Mouse (Mus musculus) myocyte (in vitro differentiated cells): ENCODE data around the gene Supt4a. TPM values are rescaled to one million over a fixed set of nuclear protein-coding genes. Genes with fewer than 3 reads are reported as not detected.

Experiments used
- H3K27me3 ChIP-seq: one replicate; pipeline ENCODE4 v1.6.1; 2011; ENCODE audit not compliant: control insufficient read depth, insufficient read depth, insufficient read length
- H3K36me3 ChIP-seq: one replicate; pipeline ENCODE4 v1.6.1; 2011; ENCODE audit not compliant: control insufficient read depth, insufficient read depth
- H3K4me2 ChIP-seq: one replicate; pipeline ENCODE4 v1.6.1; 2011; ENCODE audit warnings: low read depth, control low read depth
- H3K4me3 ChIP-seq: one replicate; pipeline ENCODE4 v1.5.1; 2011; ENCODE audit warnings: mild to moderate bottlenecking, control low read depth, moderate library complexity
- H3K79me2 ChIP-seq: one replicate; pipeline ENCODE4 v1.6.1; 2011; ENCODE audit not compliant: control insufficient read depth, insufficient read depth
- H3ac ChIP-seq: one replicate; pipeline ENCODE4 v1.6.1; 2011; ENCODE audit not compliant: control insufficient read depth, insufficient read length
- CEBPB ChIP-seq: IDR thresholded peaks from 2 replicates; pipeline ENCODE4 v1.6.1; 2011; ENCODE audit warnings: mild to moderate bottlenecking, moderate library complexity; ENCODE audit not compliant: poor library complexity, insufficient read depth, severe bottlenecking
- E2F4 ChIP-seq: IDR thresholded peaks from one replicate; pipeline ENCODE4 v1.6.1; 2011; ENCODE audit warnings: mild to moderate bottlenecking, control low read depth, moderate library complexity; ENCODE audit not compliant: insufficient read depth
- MAX ChIP-seq: IDR thresholded peaks from one replicate; pipeline ENCODE4 v1.6.1; 2011; ENCODE audit warnings: low read depth, mild to moderate bottlenecking, control low read depth
- MYOD1 ChIP-seq, 3 experiments: IDR thresholded peaks; one replicate each; pipeline ENCODE4 v1.6.1; 2011; ENCODE audit warnings: control low read depth in 2 of 3, low read depth in 2 of 3, mild to moderate bottlenecking in 2 of 3, moderate library complexity in 1 of 3; ENCODE audit not compliant: insufficient read length in 2 of 3, control insufficient read depth in 1 of 3
- MYOG ChIP-seq, 3 experiments: IDR thresholded peaks; one replicate each; pipeline ENCODE4 v1.6.1; 2011; ENCODE audit warnings: control low read depth in 2 of 3, low read depth in 2 of 3, mild to moderate bottlenecking in 2 of 3; ENCODE audit not compliant: insufficient read length in 2 of 3, control insufficient read depth in 1 of 3, insufficient read depth in 1 of 3
- POLR2A ChIP-seq: IDR thresholded peaks from one replicate; pipeline ENCODE4 v1.6.1; 2011; ENCODE audit warnings: low read depth, mild to moderate bottlenecking, control low read depth, moderate library complexity; ENCODE audit not compliant: insufficient read length
- POLR2AphosphoS2 ChIP-seq: IDR thresholded peaks from one replicate; pipeline ENCODE4 v1.6.1; 2011; ENCODE audit warnings: low read depth, control low read depth; ENCODE audit not compliant: insufficient read length
- REST ChIP-seq: IDR thresholded peaks from one replicate; pipeline ENCODE4 v1.6.1; 2011; ENCODE audit warnings: mild to moderate bottlenecking, control low read depth, moderate library complexity; ENCODE audit not compliant: insufficient read depth, insufficient read length
- SRF ChIP-seq: IDR thresholded peaks from one replicate; pipeline ENCODE4 v1.6.1; 2011; ENCODE audit warnings: low read depth; ENCODE audit not compliant: control insufficient read depth, insufficient read length
- TCF12 ChIP-seq: IDR thresholded peaks from one replicate; pipeline ENCODE4 v1.6.1; 2011; ENCODE audit warnings: mild to moderate bottlenecking, control low read depth; ENCODE audit not compliant: poor library complexity, insufficient read depth, severe bottlenecking
- TCF3 ChIP-seq: IDR thresholded peaks from one replicate; pipeline ENCODE4 v1.6.1; 2011; ENCODE audit warnings: low read depth, control low read depth; ENCODE audit not compliant: insufficient read length
- USF1 ChIP-seq: IDR thresholded peaks from one replicate; pipeline ENCODE4 v1.6.1; 2011; ENCODE audit warnings: low read depth, mild to moderate bottlenecking, control low read depth, moderate library complexity
- polyA plus RNA-seq: library from polyadenylated mRNA; unstranded; fragments of >200 nt; fragmentation: generic; extraction: Trizol; gene quantifications from one replicate; pipeline ENCODE4 v1.2.1, GENCODE M21; 2012; ENCODE audit warnings: missing spikeins

Gene Supt4a
- polyA plus RNA-seq, 1 experiment, result 159 TPM

DNA sequence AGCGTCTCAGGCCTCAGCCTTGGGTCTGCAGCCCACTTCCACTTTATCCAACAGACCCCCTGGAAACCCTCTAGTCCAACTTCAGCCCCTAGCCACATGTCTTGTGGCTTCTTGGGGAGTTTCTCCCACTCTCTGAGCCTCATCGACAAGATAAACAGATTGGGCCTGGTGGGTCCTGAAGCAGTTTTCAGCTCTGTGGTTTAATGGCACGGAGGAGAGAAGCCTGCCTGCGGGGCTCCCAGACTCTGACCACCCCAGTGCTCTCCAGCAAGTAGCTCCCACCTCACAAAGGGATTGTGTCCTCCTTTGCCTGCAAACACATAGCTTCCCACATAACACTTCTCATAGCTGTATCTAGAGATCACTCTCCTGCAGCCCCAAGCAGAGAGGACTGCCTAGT lies 9.9 kb upstream of the Supt4a start:
- Histone ChIP-seq H3K27me3 (peaks cover 52% of the 10 kb centered on the region), H3K4me2 (no peak overlapping the region)

DNA sequence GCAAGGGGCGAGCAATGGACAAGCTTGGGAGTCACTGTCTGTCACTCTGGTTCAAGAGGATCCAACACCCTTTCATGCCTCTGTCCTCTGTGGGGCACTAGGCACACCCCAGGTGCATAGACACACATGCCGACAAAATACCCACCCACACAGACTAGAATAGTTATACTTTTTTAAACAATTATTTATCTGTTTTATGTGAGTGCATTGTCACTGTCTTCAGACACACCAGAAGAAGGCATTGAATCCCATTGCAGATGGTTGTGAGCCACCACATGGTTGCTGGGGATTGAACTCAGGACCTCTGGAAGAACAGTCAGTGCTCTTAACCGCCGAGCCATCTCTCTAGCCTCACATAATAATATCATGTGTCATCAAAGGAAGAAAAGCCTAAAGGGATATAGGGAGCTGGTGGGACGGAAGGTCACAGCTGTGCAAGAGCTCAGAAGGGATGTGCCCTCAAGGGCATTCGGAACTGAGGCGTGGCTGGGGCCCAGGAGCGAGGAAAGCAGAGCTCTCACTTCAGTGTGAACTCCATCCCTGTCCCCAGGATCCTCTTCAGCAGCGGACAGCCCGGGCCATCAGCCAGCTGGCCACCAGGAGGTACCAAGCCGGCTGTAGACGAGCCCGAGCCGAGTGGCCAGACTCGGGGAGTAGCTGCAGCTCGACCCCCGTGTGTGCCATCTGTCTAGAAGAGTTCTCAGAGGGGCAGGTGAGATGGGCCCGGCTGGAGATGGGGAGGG lies 8.3 kb upstream of the Supt4a start:
- Histone ChIP-seq H3K4me2 (no peak overlapping the region), H3K27me3 (peaks cover 39% of the 10 kb centered on the region)

More for the DNA sequence above, 9.9 kb upstream of the Supt4a start:
- Histone ChIP-seq H3K79me2 (no peaks in the 10 kb centered on the region), H3ac (no peak overlapping the region), H3K4me3 (no peak overlapping the region), H3K36me3 (no peaks in the 10 kb centered on the region)
- TF ChIP-seq MAX, result no peak
- TF ChIP-seq POLR2AphosphoS2, result no peak
- no peak for TF ChIP-seq POLR2A
- no peak for TF ChIP-seq TCF12
- TF ChIP-seq E2F4, result no peak
- TF ChIP-seq MYOD1 (IDR thresholded peaks at IDR 0.05; ENCODE audit: control insufficient read depth in 1 of 3, insufficient read length in 2 of 3, low read depth in 2 of 3), result no peak
- TF ChIP-seq SRF, result no peak
- TF ChIP-seq REST, result no peak
- no peak for TF ChIP-seq USF1
- no peak for TF ChIP-seq MYOG (IDR thresholded peaks at IDR 0.05; ENCODE audit: control insufficient read depth in 1 of 3, insufficient read depth in 1 of 3, insufficient read length in 2 of 3, low read depth in 2 of 3)
- TF ChIP-seq TCF3, result no peak
- no peak for TF ChIP-seq CEBPB

DNA sequence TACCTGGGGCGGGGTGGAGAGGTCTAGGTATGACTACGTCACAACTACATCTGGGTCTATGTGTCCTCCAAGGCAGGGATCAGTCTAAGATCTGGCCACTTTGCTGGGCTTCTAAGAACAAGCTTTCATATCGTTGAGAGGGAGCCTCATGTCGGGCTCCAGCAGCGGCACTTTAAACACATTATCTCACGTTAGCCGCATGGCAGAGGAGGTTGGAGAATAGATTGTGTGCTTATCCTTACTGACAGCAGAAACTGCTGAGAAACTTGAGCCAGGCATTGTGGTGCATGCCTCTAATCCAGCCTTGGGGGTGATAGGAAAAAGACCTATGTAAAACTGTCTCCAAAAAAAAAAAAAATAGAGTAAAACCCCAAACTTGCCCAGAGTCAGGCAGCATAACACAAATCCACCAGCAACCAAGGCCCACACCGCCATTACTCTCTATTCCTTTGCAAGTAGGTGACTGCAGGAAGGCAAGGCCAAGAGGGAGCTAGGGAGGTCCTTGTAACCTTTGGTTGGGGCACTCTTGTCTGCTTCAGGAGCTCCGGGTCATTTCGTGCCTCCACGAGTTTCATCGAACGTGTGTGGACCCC lies 7.7 kb upstream of the Supt4a start:
- Histone ChIP-seq H3K4me2 (no peak overlapping the region), H3K27me3 (peaks cover 39% of the 10 kb centered on the region), H3K4me3 (no peak overlapping the region), H3K36me3 (no peaks in the 10 kb centered on the region), H3ac (no peak overlapping the region), H3K79me2 (no peaks in the 10 kb centered on the region)
- TF ChIP-seq MAX, result no peak
- TF ChIP-seq USF1, result no peak
- no peak for TF ChIP-seq SRF

More for the DNA sequence above, 8.3 kb upstream of the Supt4a start:
- TF ChIP-seq SRF (no peak), TCF3 (no peak), POLR2AphosphoS2 (no peak), USF1 (no peak), TCF12 (no peak), MAX (no peak), E2F4 (no peak), POLR2A (no peak), MYOD1 (IDR thresholded peaks at IDR 0.05; ENCODE audit: control insufficient read depth in 1 of 3, insufficient read length in 2 of 3, low read depth in 2 of 3) (no peak), REST (no peak), CEBPB (no peak), MYOG (IDR thresholded peaks at IDR 0.05; ENCODE audit: control insufficient read depth in 1 of 3, insufficient read depth in 1 of 3, insufficient read length in 2 of 3, low read depth in 2 of 3) (no peak)
- Histone ChIP-seq H3ac (no peak overlapping the region), H3K79me2 (no peaks in the 10 kb centered on the region), H3K4me3 (no peak overlapping the region), H3K36me3 (no peaks in the 10 kb centered on the region)

DNA sequence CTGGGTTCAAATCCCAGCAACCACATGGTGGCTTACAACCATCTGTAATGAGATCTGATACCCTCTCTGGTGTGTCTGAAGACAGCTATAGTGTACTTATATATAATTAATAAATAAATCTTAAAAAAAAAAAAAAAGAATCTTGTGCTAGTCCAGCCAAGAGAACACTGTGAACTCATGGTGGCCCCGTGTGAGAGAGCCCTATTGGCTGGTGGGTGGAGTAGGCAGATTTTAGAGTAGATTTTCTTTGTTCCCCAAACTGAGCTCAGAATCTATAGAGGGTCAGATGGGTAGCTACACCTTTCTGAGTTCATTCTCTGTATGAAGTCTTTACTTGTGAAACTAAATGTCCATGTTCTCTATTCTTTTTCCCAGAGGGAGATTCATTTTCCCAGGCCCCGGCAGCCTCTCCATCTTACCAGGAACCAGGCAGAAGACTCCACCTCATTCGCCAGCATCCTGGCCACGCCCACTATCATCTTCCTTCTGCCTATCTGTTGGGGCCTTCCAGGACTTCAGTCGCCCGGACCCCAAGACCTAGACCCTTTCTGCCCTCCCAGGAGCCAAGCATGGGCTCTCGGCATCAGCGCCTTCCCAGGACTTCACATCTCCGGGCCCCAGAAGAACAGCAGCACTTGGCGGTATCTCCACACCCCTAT lies 6.6 kb upstream of the Supt4a start:
- Histone ChIP-seq H3ac (no peak overlapping the region), H3K36me3 (no peaks in the 10 kb centered on the region), H3K79me2 (no peaks in the 10 kb centered on the region), H3K27me3 (peaks cover 35% of the 10 kb centered on the region), H3K4me2 (no peak overlapping the region), H3K4me3 (no peak overlapping the region)
- TF ChIP-seq MYOG (IDR thresholded peaks at IDR 0.05; ENCODE audit: control insufficient read depth in 1 of 3, insufficient read depth in 1 of 3, insufficient read length in 2 of 3, low read depth in 2 of 3) (no peak), MYOD1 (IDR thresholded peaks at IDR 0.05; ENCODE audit: control insufficient read depth in 1 of 3, insufficient read length in 2 of 3, low read depth in 2 of 3) (no peak), POLR2AphosphoS2 (no peak), TCF3 (no peak), MAX (no peak), REST (no peak), POLR2A (no peak), USF1 (no peak), SRF (no peak), CEBPB (no peak), TCF12 (no peak), E2F4 (no peak)

DNA sequence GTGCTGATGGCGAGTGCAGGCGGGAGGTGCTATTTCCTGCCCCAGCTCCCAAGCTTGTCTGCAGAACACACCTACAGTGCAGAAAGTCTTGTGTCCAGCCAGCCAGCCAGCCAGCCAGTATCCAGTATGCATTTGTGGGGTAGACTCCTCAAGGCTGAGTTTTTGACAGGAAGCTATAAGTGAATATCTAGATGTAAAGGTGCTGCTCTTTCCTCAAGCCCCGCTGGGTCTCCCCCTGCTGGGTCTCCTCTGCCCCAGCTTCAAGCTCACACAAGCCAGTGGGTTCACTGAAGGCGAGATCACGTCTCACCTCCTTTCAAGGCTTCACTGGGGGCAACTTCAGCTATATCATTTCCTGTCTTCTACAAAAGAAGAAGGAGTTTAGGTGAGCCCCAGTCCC lies 3.0 kb upstream of the Supt4a start:
- no peak overlapping the region for H3K4me2 ChIP-seq
- TF ChIP-seq CEBPB, result no peak
- TF ChIP-seq MYOG (IDR thresholded peaks at IDR 0.05; ENCODE audit: control insufficient read depth in 1 of 3, insufficient read depth in 1 of 3, insufficient read length in 2 of 3, low read depth in 2 of 3), result no peak
- no peak for TF ChIP-seq TCF12
- TF ChIP-seq USF1, result no peak
- TF ChIP-seq MYOD1 (IDR thresholded peaks at IDR 0.05; ENCODE audit: control insufficient read depth in 1 of 3, insufficient read length in 2 of 3, low read depth in 2 of 3), result no peak
- no peak for TF ChIP-seq MAX
- no peak for TF ChIP-seq REST
- no peak for TF ChIP-seq SRF
- no peak for TF ChIP-seq TCF3
- TF ChIP-seq E2F4, result no peak
- TF ChIP-seq POLR2A, result no peak
- no peak for TF ChIP-seq POLR2AphosphoS2
- no peak overlapping the region for H3ac ChIP-seq
- H3K27me3 ChIP-seq, result peaks cover 14% of the 10 kb centered on the region
- peaks cover 13% of the 10 kb centered on the region for H3K79me2 ChIP-seq
- H3K4me3 ChIP-seq, result no peak overlapping the region
- H3K36me3 ChIP-seq, result no peaks in the 10 kb centered on the region
